Mouse (Mus musculus): ENCODE results near the gene Ccdc85c.

The Ccdc85c gene

DNA sequence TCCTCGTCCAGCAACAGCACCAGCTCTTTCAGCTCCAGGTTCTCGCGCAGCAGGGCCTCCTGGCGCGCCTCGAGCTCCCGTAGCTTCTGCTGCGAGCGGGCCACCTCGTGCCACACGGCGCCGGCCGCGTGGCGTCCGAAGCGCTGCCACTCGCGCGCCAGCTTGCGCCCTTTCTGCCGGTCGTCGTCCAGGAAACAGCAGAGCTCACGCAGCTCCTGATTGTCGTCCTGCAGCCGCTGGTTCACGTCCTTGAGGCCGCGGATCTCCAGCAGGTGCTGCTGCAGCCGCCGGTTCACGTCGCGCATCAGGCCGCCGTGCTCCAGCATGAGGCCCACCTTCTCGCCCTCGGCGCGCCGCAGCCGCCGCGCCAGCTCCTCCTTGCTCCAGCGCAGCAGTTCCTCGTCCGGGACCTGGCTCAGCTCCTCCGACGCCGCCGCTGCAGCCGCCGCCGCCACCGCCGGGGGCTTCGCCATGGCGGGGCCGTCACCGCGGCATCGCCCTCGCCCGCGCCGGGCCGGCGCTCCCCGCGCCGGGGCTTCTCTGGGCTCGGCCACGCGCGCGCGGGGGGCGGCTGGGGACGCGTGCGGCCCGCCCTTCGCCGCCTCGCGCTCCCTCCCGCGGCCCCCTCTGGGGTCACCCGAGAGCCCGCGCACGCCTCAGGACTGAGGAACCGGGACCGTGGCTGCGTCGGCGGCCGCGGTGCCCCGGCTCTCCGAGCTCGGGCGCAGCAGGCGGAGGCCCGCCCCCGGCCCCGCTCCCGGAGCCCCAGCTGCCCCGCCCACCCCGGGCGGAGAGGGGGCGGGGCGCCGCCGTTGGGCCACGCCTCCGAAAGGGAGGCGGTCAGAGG, at the start of gene Ccdc85c:
Gene Ccdc85c (minus strand): TSS at position 765 of the 847 bp plus-strand sequence.
- in situ Hi-C loops (cut with MboI, MseI), result no loop called here

DNA sequence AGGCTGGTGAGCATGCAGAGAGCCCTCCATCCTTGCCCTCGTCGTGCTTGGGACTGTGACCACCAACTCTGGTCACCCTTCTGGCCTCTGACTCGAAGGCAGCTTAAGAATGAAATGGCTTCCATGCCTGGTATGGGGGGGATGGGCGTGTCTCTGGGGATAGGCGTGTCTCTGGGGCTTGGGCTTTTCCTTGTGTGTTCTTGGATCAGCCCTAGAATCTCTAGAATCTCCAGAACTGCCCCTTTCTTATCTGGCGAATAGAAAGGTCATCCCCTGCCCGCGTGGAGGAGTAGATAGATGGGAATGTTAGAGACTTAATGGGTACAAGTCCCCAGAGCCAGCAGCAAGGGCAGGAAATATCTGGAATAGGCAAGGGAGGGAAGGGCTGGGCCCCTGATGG, 44.9 kb upstream of the Ccdc85c start:
- in situ Hi-C loops (cut with MboI, MseI), result no loop called here

- in situ Hi-C loops (cut with MboI, MseI), result loop anchor here in 1 of 2 experiments (10.0 kb wide), 1 partner anchor 1156 kb away; no protein-coding TSS in a partner anchor
Measured at GRCm38 (mm10) chr12:108318499-108318898, 43.3 kb upstream of the Ccdc85c start.

GRCm38 (mm10) chr12:108317826-108318430, 42.7 kb upstream of the Ccdc85c start:
- in situ Hi-C loops (cut with MboI, MseI), result loop anchor here in 1 of 2 experiments (10.0 kb wide), 1 partner anchor 1157 kb away; no protein-coding TSS in a partner anchor

DNA sequence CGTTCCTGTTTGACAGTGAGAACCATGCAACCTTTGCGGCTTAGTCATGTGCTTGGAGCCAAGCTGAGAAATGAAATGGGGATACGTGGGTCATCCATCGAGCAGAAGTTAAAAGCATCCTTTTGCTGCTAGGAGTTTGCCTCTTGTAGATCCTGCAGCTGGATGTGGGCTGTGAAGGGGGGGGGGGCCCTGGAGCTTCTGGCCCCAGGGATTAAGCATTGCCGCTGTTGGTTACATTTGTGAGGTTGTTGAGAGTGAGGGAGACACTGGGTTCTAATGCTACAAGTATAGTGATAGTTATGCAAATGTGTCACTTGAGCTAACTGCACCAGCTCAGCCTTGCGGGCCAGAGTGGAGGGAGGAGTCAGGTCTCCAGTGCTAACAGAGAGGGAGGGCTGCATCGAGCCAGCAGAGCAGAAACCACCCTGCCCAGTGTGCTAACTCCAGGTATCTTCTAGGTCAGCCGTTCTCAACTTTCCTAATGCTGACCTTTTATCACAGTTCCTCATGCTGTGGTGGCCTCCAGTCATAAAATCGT, 42.0 kb upstream of the Ccdc85c start:
- in situ Hi-C loops (cut with MboI, MseI), result loop anchor here in 1 of 2 experiments (10.0 kb wide), 1 partner anchor 1158 kb away; no protein-coding TSS in a partner anchor

DNA sequence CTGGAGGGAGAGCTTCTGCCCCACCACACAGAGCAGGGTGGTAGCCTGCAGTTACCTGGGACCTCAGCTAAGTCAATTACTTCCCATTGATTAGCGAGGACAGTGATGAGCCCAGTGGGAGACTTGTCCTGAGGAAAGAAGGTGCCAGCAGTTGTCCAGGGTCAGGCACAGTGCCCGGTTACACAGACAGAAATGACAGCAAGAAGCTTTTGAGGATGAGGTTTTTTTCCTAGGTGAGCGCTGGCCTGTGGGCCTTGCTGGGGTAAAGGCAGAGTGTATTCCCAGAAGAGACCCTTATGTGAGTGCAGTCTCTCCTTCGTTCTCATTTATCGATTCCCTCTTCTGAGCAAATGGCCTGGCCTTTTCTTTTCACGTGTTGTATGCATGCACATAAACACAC, 41.4 kb upstream of the Ccdc85c start:
- in situ Hi-C loops (cut with MboI, MseI), result loop anchor here in 1 of 2 experiments (10.0 kb wide), 1 partner anchor 1158 kb away; no protein-coding TSS in a partner anchor

DNA sequence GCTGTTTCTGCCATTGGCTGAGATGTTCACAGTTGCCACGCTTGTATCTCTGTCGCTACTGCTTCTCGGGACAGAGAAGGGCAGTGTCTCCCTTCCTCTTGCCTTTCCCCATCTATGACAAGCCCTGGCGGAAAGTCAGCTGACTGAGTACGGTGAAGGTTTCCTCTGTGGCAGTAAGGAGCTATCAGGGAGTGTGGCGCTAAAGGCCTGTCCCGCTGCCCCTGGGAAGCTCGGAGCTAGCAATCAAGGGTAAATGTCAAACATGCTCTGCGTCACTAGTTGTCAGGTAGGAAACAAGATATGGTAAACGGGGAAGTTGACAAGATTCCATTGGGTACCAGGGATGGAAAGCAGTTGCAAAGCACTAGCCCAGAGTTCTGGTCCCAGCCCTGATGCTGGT, 40.6 kb upstream of the Ccdc85c start:
- in situ Hi-C loops (cut with MboI, MseI), result loop anchor here in 1 of 2 experiments (10.0 kb wide), 1 partner anchor 1159 kb away; no protein-coding TSS in a partner anchor

- in situ Hi-C loops (cut with MboI, MseI), result loop anchor here in 1 of 2 experiments (10.0 kb wide), 1 partner anchor 1161 kb away; no protein-coding TSS in a partner anchor
Measured at GRCm38 (mm10) chr12:108313244-108313772, 38.1 kb upstream of the Ccdc85c start.

GRCm38 (mm10) chr12:108312432-108312851, 37.2 kb upstream of the Ccdc85c start:
- in situ Hi-C loops (cut with MboI, MseI), result loop anchor here in 1 of 2 experiments (10.0 kb wide), 1 partner anchor 1162 kb away; no protein-coding TSS in a partner anchor

- in situ Hi-C loops (cut with MboI, MseI), result loop anchor here in 1 of 2 experiments (10.0 kb wide), 1 partner anchor 1163 kb away; no protein-coding TSS in a partner anchor
Measured at GRCm38 (mm10) chr12:108311741-108312290, 36.6 kb upstream of the Ccdc85c start.

DNA sequence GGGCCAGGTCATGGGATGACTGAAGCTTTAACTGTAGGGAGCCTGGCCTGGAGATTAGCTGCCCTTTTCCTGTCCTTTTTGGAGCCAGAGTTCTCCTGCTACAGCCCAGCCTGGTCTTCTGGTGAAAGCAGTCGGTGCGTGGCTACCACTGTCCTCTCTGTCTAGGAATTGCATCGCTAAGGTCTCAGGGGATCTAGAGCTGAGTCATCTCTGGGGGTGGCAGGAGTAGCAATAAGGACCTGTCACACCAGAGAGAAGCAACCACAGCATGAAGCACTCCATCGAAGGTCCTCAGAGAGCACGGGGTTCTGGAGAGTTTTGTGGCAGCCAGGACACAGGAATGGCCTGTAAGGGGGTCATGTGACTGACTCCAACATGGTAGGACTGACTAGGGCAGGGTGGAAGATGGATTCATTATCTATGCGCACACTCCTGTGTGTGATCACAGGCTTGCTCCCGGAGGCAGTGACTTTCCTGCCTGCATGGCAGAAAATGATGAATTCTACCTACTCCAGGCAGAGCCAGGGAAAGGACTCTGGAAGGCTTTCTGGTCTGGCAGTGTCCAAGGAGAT, 35.3 kb upstream of the Ccdc85c start:
- in situ Hi-C loops (cut with MboI, MseI), result loop anchor here in 1 of 2 experiments (10.0 kb wide), 1 partner anchor 1164 kb away; no protein-coding TSS in a partner anchor

- in situ Hi-C loops (cut with MboI, MseI), result loop anchor here in 1 of 2 experiments (10.0 kb wide), 1 partner anchor 1165 kb away; no protein-coding TSS in a partner anchor
Measured at GRCm38 (mm10) chr12:108310041-108310440, 34.8 kb upstream of the Ccdc85c start.

DNA sequence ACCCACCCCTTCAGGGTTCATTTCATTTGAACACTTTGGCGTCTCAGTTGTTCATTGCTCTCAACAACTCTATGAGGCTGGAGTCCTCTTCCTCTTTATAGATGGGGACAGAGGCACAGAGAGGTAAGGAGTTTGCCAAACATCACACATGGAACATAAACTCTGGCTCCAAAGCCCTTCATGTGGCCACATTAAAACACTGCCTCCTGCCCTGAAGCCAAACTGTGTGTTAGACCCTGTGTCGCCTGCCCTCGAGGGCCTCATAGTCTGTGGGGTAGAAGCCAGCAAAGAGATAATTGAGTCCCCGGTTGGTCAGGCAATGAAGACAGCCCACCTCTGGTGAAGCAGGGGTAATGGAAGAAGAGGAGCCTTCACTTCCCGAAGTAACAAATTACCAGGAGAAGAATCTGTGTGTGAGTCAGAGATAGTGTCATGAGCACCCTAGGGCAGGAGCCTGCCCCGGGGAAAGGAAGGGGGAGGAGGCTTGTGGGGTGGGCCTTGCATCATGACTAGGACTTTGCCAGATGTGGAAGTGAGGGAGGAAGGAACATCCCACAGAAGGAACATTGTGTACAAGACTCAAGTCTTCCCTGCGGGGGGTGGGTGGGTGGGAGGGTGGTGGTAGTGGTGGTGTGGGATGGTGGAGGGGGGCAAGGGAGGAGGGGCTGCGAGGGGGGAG, 34.0 kb upstream of the Ccdc85c start:
- in situ Hi-C loops (cut with MboI, MseI), result no loop called here

- in situ Hi-C loops (cut with MboI, MseI), result no loop called here
Measured at GRCm38 (mm10) chr12:108308363-108308856, 33.2 kb upstream of the Ccdc85c start.

- in situ Hi-C loops (cut with MboI, MseI), result no loop called here
Measured at GRCm38 (mm10) chr12:108307553-108307952, 32.3 kb upstream of the Ccdc85c start.

GRCm38 (mm10) chr12:108305812-108306794, 30.9 kb upstream of the Ccdc85c start, which contains the start of gene Hhipl1:
Gene Hhipl1, plus strand, starts transcription at chr12:108306270.
- in situ Hi-C loops (cut with MboI, MseI), result no loop called here

- in situ Hi-C loops (cut with MboI, MseI), result no loop called here
Measured at GRCm38 (mm10) chr12:108305172-108305571, 29.9 kb upstream of the Ccdc85c start.

GRCm38 (mm10) chr12:108303778-108304365, 28.6 kb upstream of the Ccdc85c start:
- in situ Hi-C loops (cut with MboI, MseI), result no loop called here
